Mouse (Mus musculus) embryonic facial prominence, embryonic 12.5 days (tissue): ENCODE results near the gene Aldh3b3. TPM values are rescaled to one million over a fixed set of nuclear protein-coding genes. Genes with fewer than 3 reads are reported as not detected.
A peak's percentile ranks its signal among the peaks of the same experiment; 100 is the strongest.

Source experiments
- ATAC-seq: fragments of 200-750 bp; cut with Nextera tagmentation; 2 replicates; pipeline ENCODE4 v1.8.0; 2017; ENCODE audit not compliant: insufficient number of reproducible peaks, insufficient read depth, low FRiP score, low TSS enrichment
- H3K27ac ChIP-seq: fragments of 300-500 bp; sonication (generic); 2 replicates; pipeline ENCODE4 v1.5.1; 2016; ENCODE audit warnings: mild to moderate bottlenecking
- H3K27me3 ChIP-seq: fragments of 300-500 bp; sonication (generic); 2 replicates; pipeline ENCODE4 v1.6.1; 2016; ENCODE audit warnings: mild to moderate bottlenecking, moderate library complexity
- H3K36me3 ChIP-seq: fragments of 300-500 bp; sonication (generic); 2 replicates; pipeline ENCODE4 v1.6.1; 2016; ENCODE audit warnings: mild to moderate bottlenecking
- H3K4me1 ChIP-seq: fragments of 300-500 bp; sonication (generic); 2 replicates; pipeline ENCODE4 v1.6.1; 2016
- H3K4me2 ChIP-seq: fragments of 300-500 bp; sonication (generic); replicated peaks from 2 replicates; pipeline ENCODE4 v1.6.1; 2016; ENCODE audit warnings: mild to moderate bottlenecking, moderate library complexity
- H3K4me3 ChIP-seq: fragments of 300-500 bp; sonication (generic); 2 replicates; pipeline ENCODE4 v1.5.1; 2016; ENCODE audit warnings: mild to moderate bottlenecking
- H3K9ac ChIP-seq: fragments of 300-500 bp; sonication (generic); 2 replicates; pipeline ENCODE4 v1.6.1; 2016; ENCODE audit warnings: mild to moderate bottlenecking, moderate library complexity
- H3K9me3 ChIP-seq: fragments of 300-500 bp; sonication (generic); 2 replicates; pipeline ENCODE4 v1.6.1; 2016; ENCODE audit warnings: mild to moderate bottlenecking, moderate library complexity
- WGBS: fragments of 180-500 bp; shearing (Covaris S2); methylation state at CpG from one replicate; pipeline ENCODE4 v1.1.7; 2016; 5-methylcytosine and 5-hydroxymethylcytosine counted together
- polyA plus RNA-seq: library from polyadenylated mRNA; unstranded; fragments of >200 nt; fragmentation: Nextera tagmentation; extraction: Ambion mirVana; gene quantifications from 2 replicates; pipeline ENCODE4 v1.2.1, GENCODE M21; 2016

Aldh3b3 gene
- polyA plus RNA-seq, 1 experiment from 2014 or later, result not detected

GRCm38 (mm10) chr19:3926279-3926678, 32.2 kb upstream of the Aldh3b3 start:
- no peaks in the 10 kb centered on the region for H3K36me3 ChIP-seq
- ATAC-seq, result no peak
- H3K4me3 ChIP-seq, result no peak overlapping the region
- WGBS, result 68% methylated on average over 3 of the region's 3 CpGs
- H3K9ac ChIP-seq, result no peak overlapping the region
- H3K27me3 ChIP-seq, result no peaks in the 10 kb centered on the region
- H3K4me1 ChIP-seq, result peaks cover 19% of the 10 kb centered on the region; the same call in 1 of the 2 replicates
- no peaks in the 10 kb centered on the region for H3K9me3 ChIP-seq
- H3K4me2 ChIP-seq, result no peak overlapping the region
- no peak overlapping the region; the same call in 1 of the 2 replicates for H3K27ac ChIP-seq

- Histone ChIP-seq H3K27ac (no peak overlapping the region), H3K4me2 (no peak overlapping the region), H3K27me3 (no peaks in the 10 kb centered on the region), H3K4me1 (peaks cover 19% of the 10 kb centered on the region; the same call in 1 of the 2 replicates), H3K36me3 (no peaks in the 10 kb centered on the region), H3K9me3 (no peaks in the 10 kb centered on the region), H3K9ac (no peak overlapping the region), H3K4me3 (no peak overlapping the region)
- no peak for ATAC-seq
- WGBS, result 66% methylated on average over 6 of the region's 6 CpGs
These were observed 31.8 kb upstream of the Aldh3b3 start for GRCm38 (mm10) chr19:3926685-3927084.

- ATAC-seq, result no peak
- WGBS, result 91% methylated on average over 4 of the region's 4 CpGs
- Histone ChIP-seq H3K4me1 (peaks cover 19% of the 10 kb centered on the region; the same call in 1 of the 2 replicates), H3K27me3 (no peaks in the 10 kb centered on the region), H3K4me2 (no peak overlapping the region), H3K27ac (no peak overlapping the region), H3K9me3 (no peaks in the 10 kb centered on the region), H3K9ac (no peak overlapping the region), H3K36me3 (no peaks in the 10 kb centered on the region), H3K4me3 (no peak overlapping the region)
These were observed 30.5 kb upstream of the Aldh3b3 start for GRCm38 (mm10) chr19:3927989-3928388.

GRCm38 (mm10) chr19:3928779-3929178, 29.7 kb upstream of the Aldh3b3 start:
- H3K9me3 ChIP-seq, result no peaks in the 10 kb centered on the region
- WGBS, result 74% methylated on average over 4 of the region's 4 CpGs
- no peak overlapping the region for H3K4me3 ChIP-seq
- peak overlapping the region; percentile 69 for H3K27ac ChIP-seq
- no peaks in the 10 kb centered on the region for H3K27me3 ChIP-seq
- no peaks in the 10 kb centered on the region for H3K36me3 ChIP-seq
- no peak overlapping the region for H3K4me2 ChIP-seq
- ATAC-seq, result no peak
- H3K4me1 ChIP-seq, result peaks cover 19% of the 10 kb centered on the region; the same call in 1 of the 2 replicates
- H3K9ac ChIP-seq, result no peak overlapping the region

GRCm38 (mm10) chr19:3929211-3929941, 29.1 kb upstream of the Aldh3b3 start, which contains the start of gene Aldh3b1:
Gene Aldh3b1, minus strand, starts transcription at chr19:3929808.
- H3K27ac ChIP-seq, result peak within 1 kb of the TSS; percentile 69
- 43% methylated on average over 12 of the region's 12 CpGs for WGBS
- ATAC-seq, result no peak; the same call in 1 of the 2 replicates

GRCm38 (mm10) chr19:3930262-3931057, 28.0 kb upstream of the Aldh3b3 start:
- Histone ChIP-seq H3K4me1 (peaks cover 23% of the 10 kb centered on the region; the same call in 1 of the 2 replicates), H3K27ac (peak overlapping the region; percentile 69), H3K4me3 (no peak overlapping the region), H3K27me3 (no peaks in the 10 kb centered on the region), H3K4me2 (no peak overlapping the region), H3K9ac (0 out of 2 replicates have a peak overlapping the region, but pooled peaks have one; percentile 12), H3K36me3 (no peaks in the 10 kb centered on the region), H3K9me3 (no peaks in the 10 kb centered on the region)
- ATAC-seq, result no peak
- 71% methylated on average over 21 of the region's 21 CpGs for WGBS

More at GRCm38 (mm10) chr19:3929211-3929941, 29.1 kb upstream of the Aldh3b3 start, which contains the start of gene Aldh3b1:
- 0 out of 2 replicates have a peak within 1 kb of the TSS, but pooled peaks have one; percentile 12 for H3K9ac ChIP-seq
- no peak within 1 kb of the TSS for H3K4me3 ChIP-seq
- no peaks in the 10 kb centered on the region for H3K36me3 ChIP-seq
- H3K4me2 ChIP-seq, result no peak within 1 kb of the TSS
- no peaks in the 10 kb centered on the region for H3K27me3 ChIP-seq
- H3K4me1 ChIP-seq, result peaks cover 19% of the 10 kb centered on the region; the same call in 1 of the 2 replicates
- H3K9me3 ChIP-seq, result no peaks in the 10 kb centered on the region

- whole genome bisulfite sequencing, result 84% methylated on average over 9 of the region's 9 CpGs
- Histone ChIP-seq H3K36me3 (no peaks in the 10 kb centered on the region), H3K9ac (no peak overlapping the region), H3K9me3 (no peaks in the 10 kb centered on the region), H3K4me1 (peaks cover 29% of the 10 kb centered on the region), H3K4me2 (no peak overlapping the region), H3K27ac (no peak overlapping the region), H3K27me3 (no peaks in the 10 kb centered on the region), H3K4me3 (no peak overlapping the region)
- ATAC-seq, result no peak
These were observed 26.7 kb upstream of the Aldh3b3 start for GRCm38 (mm10) chr19:3931716-3932115.

GRCm38 (mm10) chr19:3935032-3935895, 23.2 kb upstream of the Aldh3b3 start, which contains the start of gene Unc93b1:
Gene Unc93b1, plus strand, starts transcription at chr19:3935186.
- Histone ChIP-seq H3K4me2 (peak within 1 kb of the TSS; percentile 88), H3K4me1 (peaks cover 17% of the 10 kb centered on the region), H3K9ac (peak within 1 kb of the TSS; percentile 50), H3K36me3 (no peaks in the 10 kb centered on the region), H3K27me3 (no peaks in the 10 kb centered on the region), H3K9me3 (no peaks in the 10 kb centered on the region), H3K27ac (no peak within 1 kb of the TSS), H3K4me3 (peak within 1 kb of the TSS; percentile 46)
- peak; percentile 85 for ATAC-seq
- WGBS, result 6% methylated on average over 42 of the region's 42 CpGs

- Histone ChIP-seq H3K4me2 (peak overlapping the region; percentile 88), H3K4me3 (peak overlapping the region; percentile 46), H3K4me1 (peaks cover 10% of the 10 kb centered on the region), H3K9me3 (no peaks in the 10 kb centered on the region), H3K36me3 (no peaks in the 10 kb centered on the region), H3K9ac (peak overlapping the region; percentile 50), H3K27ac (no peak overlapping the region), H3K27me3 (no peaks in the 10 kb centered on the region)
- 7% methylated on average over 22 of the region's 22 CpGs for WGBS
- ATAC-seq, result peak; percentile 41
These were observed 22.3 kb upstream of the Aldh3b3 start for GRCm38 (mm10) chr19:3935896-3936850.

- H3K27ac ChIP-seq, result no peak overlapping the region
- no peaks in the 10 kb centered on the region for H3K27me3 ChIP-seq
- H3K36me3 ChIP-seq, result no peaks in the 10 kb centered on the region
- H3K4me1 ChIP-seq, result no peaks in the 10 kb centered on the region
- no peaks in the 10 kb centered on the region for H3K9me3 ChIP-seq
- H3K4me3 ChIP-seq, result no peak overlapping the region
- H3K4me2 ChIP-seq, result no peak overlapping the region
- H3K9ac ChIP-seq, result no peak overlapping the region
- 85% methylated on average over 7 of the region's 7 CpGs for WGBS
- no peak for ATAC-seq
These were observed 16.1 kb upstream of the Aldh3b3 start for GRCm38 (mm10) chr19:3942315-3942714.
